In the genomic region with DNA sequence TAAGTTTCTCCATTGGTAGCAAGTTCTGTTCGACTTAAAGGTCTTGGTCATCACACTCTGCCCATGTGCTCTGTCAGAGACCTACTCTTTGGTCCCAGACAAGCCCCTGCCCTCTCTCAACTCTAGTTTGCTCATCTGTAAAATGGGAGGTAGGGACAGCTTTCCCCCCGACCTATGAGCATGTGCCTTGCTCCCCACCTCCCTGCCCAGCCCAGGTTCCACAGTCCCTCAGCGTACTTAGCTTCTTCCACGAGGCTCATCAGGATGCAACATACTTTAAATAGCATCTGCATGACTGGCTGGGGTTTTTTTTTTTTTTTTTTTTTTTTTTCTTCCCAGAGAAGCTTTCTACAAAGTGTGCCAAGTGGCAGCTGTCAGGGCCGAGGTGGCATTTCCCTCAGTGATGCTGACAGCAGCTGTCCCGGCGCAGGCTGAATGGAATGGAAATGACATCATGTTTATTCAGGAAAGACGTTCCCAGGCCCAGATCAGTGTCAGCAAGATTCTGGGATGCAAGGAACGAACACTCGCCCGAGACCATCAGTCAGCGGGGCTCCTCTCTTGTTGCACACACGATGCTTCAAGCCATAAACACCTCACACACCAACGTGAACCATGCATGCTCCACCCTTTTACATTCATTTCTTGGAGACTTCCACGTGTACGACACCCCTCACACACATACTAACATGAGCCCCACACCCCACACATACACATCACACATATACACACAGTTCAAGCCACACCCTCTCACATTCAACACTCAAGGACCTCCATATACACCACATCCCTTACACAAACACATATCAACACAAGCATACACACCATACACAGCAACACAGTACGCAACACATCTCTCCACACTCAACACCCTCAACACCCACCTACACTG, we compare ENCODE assay signal across 10 mouse cellular contexts. TPM values are rescaled to one million over a fixed set of nuclear protein-coding genes. Genes with fewer than 3 reads are reported as not detected.
A peak's percentile ranks its signal among the peaks of the same experiment; 100 is the strongest.
DNase-seq lines count a peak whose midpoint lies in the region; ATAC-seq lines count a peak whose summit lies in the region.
"Had no signal": no experiment of that assay in that cellular context is flagged by ENCODE, and none has a peak within 500 bp of the region (broad histone marks: within the 10 kb centered on the region; RNA-seq: fewer than 3 reads in every experiment).

No protein-coding gene starts in this region.

- intact Hi-C loops in left cerebral cortex, postnatal 10 days (cut with DNase I): no loop called here

- no peak overlapping the region for H3K9ac ChIP-seq in kidney, embryonic 14.5 days (ENCODE audit: low read depth, low read length)

- no peaks in the 10 kb centered on the region for H3K9me3 ChIP-seq in kidney, embryonic 14.5 days (ENCODE audit: control insufficient read depth, low read length)

- H3K27me3 ChIP-seq in kidney, embryonic 14.5 days (ENCODE audit: control insufficient read depth, insufficient read depth, low read length): no peaks in the 10 kb centered on the region

- no peaks in the 10 kb centered on the region for H3K4me1 ChIP-seq in kidney, embryonic 14.5 days (ENCODE audit: control insufficient read depth, insufficient read depth, low read length)

- no peak overlapping the region for H3K4me3 ChIP-seq in kidney, embryonic 14.5 days (ENCODE audit: low read length)

- H3K27ac ChIP-seq in kidney, embryonic 14.5 days (ENCODE audit: low read depth, low read length): no peak overlapping the region

- 77% methylated on average over 17 of the region's 17 CpGs for WGBS in kidney, embryonic 14.5 days

- peak; percentile 54 for DNase-seq in layer of hippocampus, adult 11-12 months (ENCODE audit: low spot score)
- DNase-seq in layer of hippocampus, adult 9-10 months (ENCODE audit: low spot score): no peak
- peak; percentile 46 for DNase-seq in brain, embryonic 18.5 days (ENCODE audit: low read depth, low spot score)
- peak; percentile 56 to 60 for DNase-seq in left cerebral cortex, postnatal 10 days (ENCODE audit: extremely low spot score in 1 of 2, low spot score in 2 of 2)
- peak; percentile 67 for DNase-seq in right cerebral cortex, adult 18-20 months
- DNase-seq in cerebellum, adult 11 months: no peak
- no peak for DNase-seq in adrenal gland, adult (ENCODE audit: inconsistent age in 2 of 2, low spot score in 1 of 2)
- DNase-seq: liver; thymus, postnatal 4 days had no signal

- no peaks in the 10 kb centered on the region for H3K36me3 ChIP-seq in kidney, embryonic 14.5 days (ENCODE audit: control insufficient read depth, insufficient read depth, low read length)

- H3K4me2 ChIP-seq in kidney, embryonic 14.5 days (replicated peaks; ENCODE audit: low read depth, low read length): no peak overlapping the region

- ATAC-seq in kidney, embryonic 14.5 days (ENCODE audit: low FRiP score, low TSS enrichment): no peak

RNA-seq across cellular contexts. Expression of a gene that starts 56.1 kb away (rescaled TPM):
- 10 to 100 TPM; 76.1 to 77.7 TPM for total RNA-seq in left cerebral cortex, postnatal 10 days (2021)
- polyA plus RNA-seq in kidney, embryonic 14.5 days (2014; fragmentation: Nextera tagmentation; extraction: Ambion mirVana): not detected in 2 replicates

Comparison
In these comparisons a context has a peak if more than half of its experiments do, and no peak if none do; other contexts are left out.
1. DNase-seq: peak in layer of hippocampus, adult 11-12 months (single experiment), brain, embryonic 18.5 days (single experiment), left cerebral cortex, postnatal 10 days (2 of 2) and right cerebral cortex, adult 18-20 months (single experiment); none in layer of hippocampus, adult 9-10 months (single experiment), cerebellum, adult 11 months (single experiment) and adrenal gland, adult (0 of 2).